Mouse (Mus musculus) myocyte (in vitro differentiated cells): ENCODE data around the gene Nodal. TPM values are rescaled to one million over a fixed set of nuclear protein-coding genes. Genes with fewer than 3 reads are reported as not detected.

ENCODE experiments used
- H3K27me3 ChIP-seq: one replicate; pipeline ENCODE4 v1.6.1; 2011; ENCODE audit not compliant: control insufficient read depth, insufficient read depth, insufficient read length
- H3K36me3 ChIP-seq: one replicate; pipeline ENCODE4 v1.6.1; 2011; ENCODE audit not compliant: control insufficient read depth, insufficient read depth
- H3K4me2 ChIP-seq: one replicate; pipeline ENCODE4 v1.6.1; 2011; ENCODE audit warnings: low read depth, control low read depth
- H3K4me3 ChIP-seq: one replicate; pipeline ENCODE4 v1.5.1; 2011; ENCODE audit warnings: mild to moderate bottlenecking, control low read depth, moderate library complexity
- H3K79me2 ChIP-seq: one replicate; pipeline ENCODE4 v1.6.1; 2011; ENCODE audit not compliant: control insufficient read depth, insufficient read depth
- H3ac ChIP-seq: one replicate; pipeline ENCODE4 v1.6.1; 2011; ENCODE audit not compliant: control insufficient read depth, insufficient read length
- CEBPB ChIP-seq: IDR thresholded peaks from 2 replicates; pipeline ENCODE4 v1.6.1; 2011; ENCODE audit warnings: mild to moderate bottlenecking, moderate library complexity; ENCODE audit not compliant: poor library complexity, insufficient read depth, severe bottlenecking
- E2F4 ChIP-seq: IDR thresholded peaks from one replicate; pipeline ENCODE4 v1.6.1; 2011; ENCODE audit warnings: mild to moderate bottlenecking, control low read depth, moderate library complexity; ENCODE audit not compliant: insufficient read depth
- MAX ChIP-seq: IDR thresholded peaks from one replicate; pipeline ENCODE4 v1.6.1; 2011; ENCODE audit warnings: low read depth, mild to moderate bottlenecking, control low read depth
- MYOD1 ChIP-seq, 3 experiments: IDR thresholded peaks; one replicate each; pipeline ENCODE4 v1.6.1; 2011; ENCODE audit warnings: control low read depth in 2 of 3, low read depth in 2 of 3, mild to moderate bottlenecking in 2 of 3, moderate library complexity in 1 of 3; ENCODE audit not compliant: insufficient read length in 2 of 3, control insufficient read depth in 1 of 3
- MYOG ChIP-seq, 3 experiments: IDR thresholded peaks; one replicate each; pipeline ENCODE4 v1.6.1; 2011; ENCODE audit warnings: control low read depth in 2 of 3, low read depth in 2 of 3, mild to moderate bottlenecking in 2 of 3; ENCODE audit not compliant: insufficient read length in 2 of 3, control insufficient read depth in 1 of 3, insufficient read depth in 1 of 3
- POLR2A ChIP-seq: IDR thresholded peaks from one replicate; pipeline ENCODE4 v1.6.1; 2011; ENCODE audit warnings: low read depth, mild to moderate bottlenecking, control low read depth, moderate library complexity; ENCODE audit not compliant: insufficient read length
- POLR2AphosphoS2 ChIP-seq: IDR thresholded peaks from one replicate; pipeline ENCODE4 v1.6.1; 2011; ENCODE audit warnings: low read depth, control low read depth; ENCODE audit not compliant: insufficient read length
- REST ChIP-seq: IDR thresholded peaks from one replicate; pipeline ENCODE4 v1.6.1; 2011; ENCODE audit warnings: mild to moderate bottlenecking, control low read depth, moderate library complexity; ENCODE audit not compliant: insufficient read depth, insufficient read length
- SRF ChIP-seq: IDR thresholded peaks from one replicate; pipeline ENCODE4 v1.6.1; 2011; ENCODE audit warnings: low read depth; ENCODE audit not compliant: control insufficient read depth, insufficient read length
- TCF12 ChIP-seq: IDR thresholded peaks from one replicate; pipeline ENCODE4 v1.6.1; 2011; ENCODE audit warnings: mild to moderate bottlenecking, control low read depth; ENCODE audit not compliant: poor library complexity, insufficient read depth, severe bottlenecking
- TCF3 ChIP-seq: IDR thresholded peaks from one replicate; pipeline ENCODE4 v1.6.1; 2011; ENCODE audit warnings: low read depth, control low read depth; ENCODE audit not compliant: insufficient read length
- USF1 ChIP-seq: IDR thresholded peaks from one replicate; pipeline ENCODE4 v1.6.1; 2011; ENCODE audit warnings: low read depth, mild to moderate bottlenecking, control low read depth, moderate library complexity
- polyA plus RNA-seq: library from polyadenylated mRNA; unstranded; fragments of >200 nt; fragmentation: generic; extraction: Trizol; gene quantifications from one replicate; pipeline ENCODE4 v1.2.1, GENCODE M21; 2012; ENCODE audit warnings: missing spikeins

Nodal gene
- polyA plus RNA-seq, 1 experiment: 0.01 TPM

- Histone ChIP-seq H3K79me2 (no peaks in the 10 kb centered on the region), H3ac (no peak overlapping the region), H3K36me3 (peaks cover 28% of the 10 kb centered on the region), H3K4me3 (no peak overlapping the region), H3K4me2 (no peak overlapping the region), H3K27me3 (no peaks in the 10 kb centered on the region)
- TF ChIP-seq POLR2AphosphoS2 (no peak), USF1 (no peak), SRF (no peak), TCF12 (no peak), TCF3 (no peak), E2F4 (no peak), POLR2A (no peak), MAX (no peak), MYOG (IDR thresholded peaks at IDR 0.05; ENCODE audit: control insufficient read depth in 1 of 3, insufficient read depth in 1 of 3, insufficient read length in 2 of 3, low read depth in 2 of 3) (no peak), CEBPB (no peak), MYOD1 (IDR thresholded peaks at IDR 0.05; ENCODE audit: control insufficient read depth in 1 of 3, insufficient read length in 2 of 3, low read depth in 2 of 3) (no peak), REST (no peak)
Measured at GRCm38 (mm10) chr10:61429043-61429442, 11.3 kb downstream of the Nodal start.

GRCm38 (mm10) chr10:61431375-61431774 is 13.6 kb downstream of the Nodal start:
- Histone ChIP-seq H3ac (no peak overlapping the region), H3K4me2 (no peak overlapping the region), H3K4me3 (no peak overlapping the region), H3K79me2 (peaks cover 11% of the 10 kb centered on the region), H3K36me3 (peaks cover 29% of the 10 kb centered on the region), H3K27me3 (no peaks in the 10 kb centered on the region)
- TF ChIP-seq TCF12 (no peak), POLR2A (no peak), TCF3 (no peak), USF1 (no peak), MYOG (IDR thresholded peaks at IDR 0.05; ENCODE audit: control insufficient read depth in 1 of 3, insufficient read depth in 1 of 3, insufficient read length in 2 of 3, low read depth in 2 of 3) (no peak), MAX (no peak), REST (no peak)

DNA sequence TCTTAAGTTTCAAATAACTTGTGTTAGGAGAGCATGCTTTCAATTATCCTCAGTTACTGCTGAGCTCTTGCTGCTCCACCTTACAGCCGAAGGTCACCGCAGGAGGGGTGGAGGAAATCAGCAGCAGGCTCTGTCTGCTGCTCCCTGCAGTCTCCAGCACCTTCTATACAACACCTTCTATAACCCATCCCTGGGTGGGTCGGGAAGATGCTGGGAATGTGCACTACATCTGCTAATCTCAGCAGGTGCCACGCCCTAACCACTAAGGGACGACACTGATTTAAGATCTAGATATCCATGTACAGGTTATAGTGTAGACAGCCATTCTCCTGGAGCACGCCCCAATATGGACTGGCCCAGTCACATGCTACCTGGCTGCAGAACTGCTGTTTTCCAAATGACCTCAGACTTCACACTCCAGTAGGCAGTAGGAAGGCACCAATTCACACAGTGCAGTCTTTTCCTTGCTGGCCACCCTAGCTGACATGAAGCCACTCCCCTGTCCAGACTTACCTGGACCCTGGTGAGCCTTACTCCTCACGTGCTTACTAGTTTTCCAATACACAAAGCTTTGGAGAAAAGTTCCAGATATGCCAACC is 22.5 kb downstream of the Nodal start:
- no peaks in the 10 kb centered on the region for H3K36me3 ChIP-seq

GRCm38 (mm10) chr10:61443456-61443855 is 25.7 kb downstream of the Nodal start:
- Histone ChIP-seq H3K4me3 (no peak overlapping the region), H3K36me3 (no peaks in the 10 kb centered on the region), H3K79me2 (peaks cover 100% of the 10 kb centered on the region), H3ac (no peak overlapping the region), H3K4me2 (peak overlapping the region; percentile 8), H3K27me3 (no peaks in the 10 kb centered on the region)
- no peak for TF ChIP-seq E2F4
- peak in 1 of 3 experiments; percentile 10 for TF ChIP-seq MYOG (IDR thresholded peaks at IDR 0.05; ENCODE audit: control insufficient read depth in 1 of 3, insufficient read depth in 1 of 3, insufficient read length in 2 of 3, low read depth in 2 of 3)
- TF ChIP-seq REST: no peak

More for the DNA sequence above, 22.5 kb downstream of the Nodal start:
- Histone ChIP-seq H3K79me2 (peaks cover 94% of the 10 kb centered on the region), H3ac (no peak overlapping the region), H3K4me2 (no peak overlapping the region), H3K27me3 (no peaks in the 10 kb centered on the region), H3K4me3 (no peak overlapping the region)
- TF ChIP-seq USF1: no peak
- no peak for TF ChIP-seq MYOD1 (IDR thresholded peaks at IDR 0.05; ENCODE audit: control insufficient read depth in 1 of 3, insufficient read length in 2 of 3, low read depth in 2 of 3)
- no peak for TF ChIP-seq TCF12
- no peak for TF ChIP-seq E2F4
- TF ChIP-seq POLR2AphosphoS2: no peak
- no peak for TF ChIP-seq MAX
- TF ChIP-seq POLR2A: no peak
- TF ChIP-seq REST: no peak
- no peak for TF ChIP-seq TCF3
- TF ChIP-seq MYOG (IDR thresholded peaks at IDR 0.05; ENCODE audit: control insufficient read depth in 1 of 3, insufficient read depth in 1 of 3, insufficient read length in 2 of 3, low read depth in 2 of 3): no peak
- no peak for TF ChIP-seq CEBPB
- TF ChIP-seq SRF: no peak

- Histone ChIP-seq H3K79me2 (peaks cover 100% of the 10 kb centered on the region), H3K27me3 (no peaks in the 10 kb centered on the region), H3K4me2 (peak overlapping the region; percentile 8), H3ac (no peak overlapping the region), H3K36me3 (no peaks in the 10 kb centered on the region), H3K4me3 (no peak overlapping the region)
- no peak for TF ChIP-seq MYOD1 (IDR thresholded peaks at IDR 0.05; ENCODE audit: control insufficient read depth in 1 of 3, insufficient read length in 2 of 3, low read depth in 2 of 3)
- no peak for TF ChIP-seq E2F4
- no peak for TF ChIP-seq CEBPB
- no peak for TF ChIP-seq MYOG (IDR thresholded peaks at IDR 0.05; ENCODE audit: control insufficient read depth in 1 of 3, insufficient read depth in 1 of 3, insufficient read length in 2 of 3, low read depth in 2 of 3)
- no peak for TF ChIP-seq POLR2A
- TF ChIP-seq USF1: no peak
- no peak for TF ChIP-seq TCF3
- no peak for TF ChIP-seq TCF12
- no peak for TF ChIP-seq MAX
- no peak for TF ChIP-seq SRF
- no peak for TF ChIP-seq POLR2AphosphoS2
Measured at GRCm38 (mm10) chr10:61443876-61444275, 26.1 kb downstream of the Nodal start.
